Mouse (Mus musculus): ENCODE data around the gene Cyp26a1. TPM values are rescaled to one million over a fixed set of nuclear protein-coding genes. Genes with fewer than 3 reads are reported as not detected.

The Cyp26a1 gene
- polyA plus RNA-seq, 1 experiment from 2014 or later = 9.9 TPM

GRCm38 (mm10) chr19:37669486-37669885 is 28.1 kb upstream of the Cyp26a1 start:
- Histone ChIP-seq H3K4me2 (replicated peaks; ENCODE audit: low read depth, low read length) (no peak overlapping the region), H3K27me3 (ENCODE audit: control insufficient read depth, insufficient read depth, low read length) (no peaks in the 10 kb centered on the region), H3K4me1 (ENCODE audit: control insufficient read depth, insufficient read depth, low read length) (no peaks in the 10 kb centered on the region), H3K9ac (replicated peaks; ENCODE audit: low read depth, low read length) (no peak overlapping the region), H3K36me3 (ENCODE audit: control insufficient read depth, insufficient read depth, low read length) (no peaks in the 10 kb centered on the region), H3K27ac (ENCODE audit: low read length) (no peak overlapping the region), H3K4me3 (ENCODE audit: low read depth, low read length) (no peak overlapping the region), H3K9me3 (ENCODE audit: control insufficient read depth, low read depth, low read length) (no peaks in the 10 kb centered on the region)
- ATAC-seq (ENCODE audit: insufficient number of reproducible peaks, insufficient read depth, low FRiP score, low read depth) = no peak
- 91% methylated on average over 5 of the region's 5 CpGs for WGBS

GRCm38 (mm10) chr19:37673393-37673792 is 24.2 kb upstream of the Cyp26a1 start:
- Histone ChIP-seq H3K36me3 (ENCODE audit: control insufficient read depth, insufficient read depth, low read length) (no peaks in the 10 kb centered on the region), H3K9ac (replicated peaks; ENCODE audit: low read depth, low read length) (no peak overlapping the region), H3K4me1 (ENCODE audit: control insufficient read depth, insufficient read depth, low read length) (no peaks in the 10 kb centered on the region), H3K27ac (ENCODE audit: low read length) (no peak overlapping the region), H3K27me3 (ENCODE audit: control insufficient read depth, insufficient read depth, low read length) (no peaks in the 10 kb centered on the region), H3K4me3 (ENCODE audit: low read depth, low read length) (no peak overlapping the region), H3K4me2 (replicated peaks; ENCODE audit: low read depth, low read length) (no peak overlapping the region), H3K9me3 (ENCODE audit: control insufficient read depth, low read depth, low read length) (no peaks in the 10 kb centered on the region)
- 50% methylated on average over 12 of the region's 12 CpGs for WGBS
- no peak for ATAC-seq (ENCODE audit: insufficient number of reproducible peaks, insufficient read depth, low FRiP score, low read depth)

GRCm38 (mm10) chr19:37685281-37685680 is 12.3 kb upstream of the Cyp26a1 start, which contains the start of gene Cyp26c1:
Gene Cyp26c1, plus strand, starts transcription at chr19:37685581.
- H3K27me3 ChIP-seq (ENCODE audit: control insufficient read depth, insufficient read depth, low read length) = peaks cover 70% of the 10 kb centered on the region
- H3K27ac ChIP-seq (ENCODE audit: low read length) = no peak within 1 kb of the TSS
- no peak within 1 kb of the TSS for H3K4me3 ChIP-seq (ENCODE audit: low read depth, low read length)
- H3K9me3 ChIP-seq (ENCODE audit: control insufficient read depth, low read depth, low read length) = no peaks in the 10 kb centered on the region
- H3K36me3 ChIP-seq (ENCODE audit: control insufficient read depth, insufficient read depth, low read length) = no peaks in the 10 kb centered on the region
- no peak within 1 kb of the TSS for H3K9ac ChIP-seq (replicated peaks; ENCODE audit: low read depth, low read length)
- ATAC-seq (ENCODE audit: insufficient number of reproducible peaks, insufficient read depth, low FRiP score, low read depth) = no peak
- H3K4me2 ChIP-seq (replicated peaks; ENCODE audit: low read depth, low read length) = no peak within 1 kb of the TSS
- WGBS = 18% methylated on average over 6 of the region's 6 CpGs
- H3K4me1 ChIP-seq (ENCODE audit: control insufficient read depth, insufficient read depth, low read length) = peaks cover 4% of the 10 kb centered on the region; the same call in 1 of the 2 replicates

- no peak for ATAC-seq (ENCODE audit: insufficient number of reproducible peaks, insufficient read depth, low FRiP score, low read depth)
- WGBS = 9% methylated on average over 23 of the region's 23 CpGs
- Histone ChIP-seq H3K9ac (replicated peaks; ENCODE audit: low read depth, low read length) (no peak overlapping the region), H3K4me1 (ENCODE audit: control insufficient read depth, insufficient read depth, low read length) (peaks cover 4% of the 10 kb centered on the region; the same call in 1 of the 2 replicates), H3K9me3 (ENCODE audit: control insufficient read depth, low read depth, low read length) (no peaks in the 10 kb centered on the region), H3K36me3 (ENCODE audit: control insufficient read depth, insufficient read depth, low read length) (no peaks in the 10 kb centered on the region), H3K4me3 (ENCODE audit: low read depth, low read length) (no peak overlapping the region), H3K27ac (ENCODE audit: low read length) (no peak overlapping the region), H3K27me3 (ENCODE audit: control insufficient read depth, insufficient read depth, low read length) (peaks cover 81% of the 10 kb centered on the region), H3K4me2 (replicated peaks; ENCODE audit: low read depth, low read length) (no peak overlapping the region)
Observed at GRCm38 (mm10) chr19:37686347-37686746, 11.3 kb upstream of the Cyp26a1 start.

- Histone ChIP-seq H3K4me1 (ENCODE audit: control insufficient read depth, insufficient read depth, low read length) (peaks cover 4% of the 10 kb centered on the region; the same call in 1 of the 2 replicates), H3K4me3 (ENCODE audit: low read depth, low read length) (0 out of 2 replicates have a peak overlapping the region, but pooled peaks have one; percentile 8), H3K27me3 (ENCODE audit: control insufficient read depth, insufficient read depth, low read length) (peaks cover 87% of the 10 kb centered on the region), H3K9ac (replicated peaks; ENCODE audit: low read depth, low read length) (no peak overlapping the region), H3K4me2 (replicated peaks; ENCODE audit: low read depth, low read length) (0 out of 2 replicates have a peak overlapping the region, but pooled peaks have one; percentile 10), H3K27ac (ENCODE audit: low read length) (no peak overlapping the region), H3K9me3 (ENCODE audit: control insufficient read depth, low read depth, low read length) (no peaks in the 10 kb centered on the region), H3K36me3 (ENCODE audit: control insufficient read depth, insufficient read depth, low read length) (no peaks in the 10 kb centered on the region)
- WGBS = 8% methylated on average over 62 of the region's 62 CpGs
- ATAC-seq (ENCODE audit: insufficient number of reproducible peaks, insufficient read depth, low FRiP score, low read depth) = peak; percentile 19; the same call in 1 of the 2 replicates
Observed at GRCm38 (mm10) chr19:37686941-37687850, 10.4 kb upstream of the Cyp26a1 start.

- H3K9me3 ChIP-seq (ENCODE audit: control insufficient read depth, low read depth, low read length) = no peaks in the 10 kb centered on the region
- H3K4me1 ChIP-seq (ENCODE audit: control insufficient read depth, insufficient read depth, low read length) = peaks cover 7% of the 10 kb centered on the region; the same call in 1 of the 2 replicates
- no peaks in the 10 kb centered on the region for H3K36me3 ChIP-seq (ENCODE audit: control insufficient read depth, insufficient read depth, low read length)
- H3K4me2 ChIP-seq (replicated peaks; ENCODE audit: low read depth, low read length) = no peak overlapping the region
- WGBS = 38% methylated on average over 5 of the region's 5 CpGs
- H3K27me3 ChIP-seq (ENCODE audit: control insufficient read depth, insufficient read depth, low read length) = peaks cover 98% of the 10 kb centered on the region
- ATAC-seq (ENCODE audit: insufficient number of reproducible peaks, insufficient read depth, low FRiP score, low read depth) = no peak
- no peak overlapping the region for H3K9ac ChIP-seq (replicated peaks; ENCODE audit: low read depth, low read length)
- no peak overlapping the region for H3K27ac ChIP-seq (ENCODE audit: low read length)
- H3K4me3 ChIP-seq (ENCODE audit: low read depth, low read length) = no peak overlapping the region
Observed at GRCm38 (mm10) chr19:37689478-37689877, 8.1 kb upstream of the Cyp26a1 start.

- Histone ChIP-seq H3K27me3 (ENCODE audit: control insufficient read depth, insufficient read depth, low read length) (peaks cover 98% of the 10 kb centered on the region), H3K27ac (ENCODE audit: low read length) (no peak overlapping the region), H3K9me3 (ENCODE audit: control insufficient read depth, low read depth, low read length) (no peaks in the 10 kb centered on the region), H3K4me1 (ENCODE audit: control insufficient read depth, insufficient read depth, low read length) (peaks cover 7% of the 10 kb centered on the region; the same call in 1 of the 2 replicates), H3K9ac (replicated peaks; ENCODE audit: low read depth, low read length) (no peak overlapping the region), H3K4me2 (replicated peaks; ENCODE audit: low read depth, low read length) (0 out of 2 replicates have a peak overlapping the region, but pooled peaks have one; percentile 16), H3K36me3 (ENCODE audit: control insufficient read depth, insufficient read depth, low read length) (no peaks in the 10 kb centered on the region), H3K4me3 (ENCODE audit: low read depth, low read length) (peak overlapping the region; percentile 6; the same call in 1 of the 2 replicates)
- no peak for ATAC-seq (ENCODE audit: insufficient number of reproducible peaks, insufficient read depth, low FRiP score, low read depth)
- WGBS = 5% methylated on average over 29 of the region's 29 CpGs
Observed at GRCm38 (mm10) chr19:37690716-37691115, 6.9 kb upstream of the Cyp26a1 start.

GRCm38 (mm10) chr19:37692879-37693278 is 4.7 kb upstream of the Cyp26a1 start:
- H3K4me2 ChIP-seq (replicated peaks; ENCODE audit: low read depth, low read length) = peak overlapping the region; percentile 56
- peaks cover 16% of the 10 kb centered on the region for H3K4me1 ChIP-seq (ENCODE audit: control insufficient read depth, insufficient read depth, low read length)
- ATAC-seq (ENCODE audit: insufficient number of reproducible peaks, insufficient read depth, low FRiP score, low read depth) = no peak
- 1% methylated on average over 40 of the region's 40 CpGs for WGBS
- no peak overlapping the region for H3K9ac ChIP-seq (replicated peaks; ENCODE audit: low read depth, low read length)
- no peaks in the 10 kb centered on the region for H3K36me3 ChIP-seq (ENCODE audit: control insufficient read depth, insufficient read depth, low read length)
- H3K4me3 ChIP-seq (ENCODE audit: low read depth, low read length) = peak overlapping the region; percentile 24
- H3K27me3 ChIP-seq (ENCODE audit: control insufficient read depth, insufficient read depth, low read length) = peaks cover 97% of the 10 kb centered on the region
- no peaks in the 10 kb centered on the region for H3K9me3 ChIP-seq (ENCODE audit: control insufficient read depth, low read depth, low read length)
- no peak overlapping the region for H3K27ac ChIP-seq (ENCODE audit: low read length)

Data from stomach, embryonic 14.5 days (tissue).